Mouse (Mus musculus): ENCODE results near the gene Fbxl15. TPM values are rescaled to one million over a fixed set of nuclear protein-coding genes. Genes with fewer than 3 reads are reported as not detected.

Gene Fbxl15
- total and polyA plus RNA-seq, 2 experiments from 2014 or later = 54.2 to 71.4 TPM

DNA sequence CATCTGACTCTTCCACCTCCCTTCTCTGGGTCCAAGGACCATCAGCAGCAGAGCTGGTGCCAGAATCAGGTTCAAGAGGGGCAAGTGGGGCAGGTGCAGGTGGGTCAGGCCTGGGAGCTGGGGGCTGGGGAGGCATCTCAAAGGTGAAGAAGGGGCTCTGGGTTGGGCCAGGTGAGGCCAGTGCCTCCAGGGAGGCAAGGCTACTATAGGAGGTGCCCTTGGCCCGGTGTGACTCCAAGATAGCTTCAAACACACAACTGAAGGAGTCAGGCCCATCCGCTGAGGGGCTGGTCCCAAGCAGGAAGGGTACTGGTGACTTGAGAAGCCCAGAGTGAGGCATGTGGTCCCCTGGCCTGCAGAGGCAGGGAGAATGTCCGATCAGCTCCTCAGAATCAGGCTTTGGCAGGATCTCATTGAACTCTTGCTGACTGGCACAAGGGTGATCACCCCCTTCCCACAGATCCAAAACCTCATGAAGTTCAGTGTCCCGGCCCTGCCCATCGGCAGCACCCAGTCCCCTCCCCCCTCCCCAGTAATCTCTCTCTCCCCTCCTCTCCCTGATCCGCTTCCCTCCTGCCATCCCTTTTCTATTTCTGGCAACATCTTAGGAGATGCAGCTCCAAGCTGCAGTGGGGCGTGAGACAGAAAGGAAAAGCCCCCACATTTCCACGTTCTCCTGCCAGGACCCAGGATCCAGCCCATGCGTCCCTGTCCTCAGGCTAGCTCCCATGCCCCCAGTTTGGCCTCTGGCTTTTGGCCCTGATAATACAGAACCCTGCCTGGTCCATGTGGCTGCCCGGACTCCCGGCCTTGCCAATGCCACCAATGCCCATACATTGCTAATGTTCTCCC, 5.6 kb upstream of the Fbxl15 start:
- Histone ChIP-seq H3K36me3 (ENCODE audit: insufficient read depth, low read length) (no peaks in the 10 kb centered on the region), H3K27me3 (ENCODE audit: insufficient read depth, low read length) (no peaks in the 10 kb centered on the region), H3K9me3 (ENCODE audit: low read length) (no peaks in the 10 kb centered on the region), H3K4me1 (ENCODE audit: insufficient read depth, low read length) (peaks cover 27% of the 10 kb centered on the region), H3K4me2 (ENCODE audit: low read depth, low read length) (peak overlapping the region; percentile 8; the same call in 1 of the 2 replicates), H3K27ac (peak overlapping the region; percentile 62; the same call in 1 of the 2 replicates), H3K4me3 (ENCODE audit: low read length) (no peak overlapping the region), H3K9ac (replicated peaks; ENCODE audit: low read length) (peak overlapping the region; percentile 9; the same call in 1 of the 2 replicates)
- ATAC-seq (no peak), DNase-seq (ENCODE audit: low spot score) (no peak)
- 43% methylated on average over 11 of the region's 11 CpGs for whole genome bisulfite sequencing
- TF ChIP-seq CTCF (IDR thresholded peaks at IDR 0.05; ENCODE audit: low read depth) = no peak

DNA sequence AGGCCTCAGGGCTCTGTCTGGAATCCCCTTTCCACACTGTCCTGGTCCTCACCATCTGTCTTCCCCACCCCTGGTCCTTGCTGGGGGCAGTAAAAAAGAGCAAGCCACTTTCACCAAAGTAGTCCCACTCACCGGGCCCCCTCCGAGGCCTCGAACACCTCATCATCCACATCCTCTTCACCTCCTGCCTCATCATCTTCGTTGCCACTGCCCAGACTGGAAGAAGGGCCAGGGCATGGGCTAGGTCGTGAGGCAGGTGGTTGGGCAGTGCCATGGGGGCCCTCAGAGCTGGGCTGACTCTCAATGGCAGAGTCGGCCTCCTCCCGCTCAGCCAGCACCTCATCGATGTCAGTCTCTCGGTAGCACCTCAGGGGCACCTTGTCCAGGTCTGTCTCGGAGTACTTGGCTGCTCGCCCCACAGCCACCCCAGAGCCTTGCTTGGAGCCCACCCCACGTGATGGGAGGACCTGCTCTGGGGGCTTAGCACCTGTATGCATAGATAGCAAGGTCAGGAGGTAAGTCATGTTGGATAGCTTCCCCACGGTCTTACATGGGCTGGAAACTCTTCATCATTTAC, 4.9 kb upstream of the Fbxl15 start:
- Histone ChIP-seq H3K4me2 (ENCODE audit: low read depth, low read length) (no peak overlapping the region), H3K9me3 (ENCODE audit: low read length) (no peaks in the 10 kb centered on the region), H3K36me3 (ENCODE audit: insufficient read depth, low read length) (no peaks in the 10 kb centered on the region), H3K27me3 (ENCODE audit: insufficient read depth, low read length) (no peaks in the 10 kb centered on the region), H3K9ac (replicated peaks; ENCODE audit: low read length) (0 out of 2 replicates have a peak overlapping the region, but pooled peaks have one; percentile 9), H3K4me1 (ENCODE audit: insufficient read depth, low read length) (peaks cover 32% of the 10 kb centered on the region), H3K27ac (no peak overlapping the region), H3K4me3 (ENCODE audit: low read length) (no peak overlapping the region)
- WGBS = 76% methylated on average over 13 of the region's 13 CpGs
- no peak for DNase-seq (ENCODE audit: low spot score)
- no peak for ATAC-seq
- no peak for TF ChIP-seq CTCF (IDR thresholded peaks at IDR 0.05; ENCODE audit: low read depth)

DNA sequence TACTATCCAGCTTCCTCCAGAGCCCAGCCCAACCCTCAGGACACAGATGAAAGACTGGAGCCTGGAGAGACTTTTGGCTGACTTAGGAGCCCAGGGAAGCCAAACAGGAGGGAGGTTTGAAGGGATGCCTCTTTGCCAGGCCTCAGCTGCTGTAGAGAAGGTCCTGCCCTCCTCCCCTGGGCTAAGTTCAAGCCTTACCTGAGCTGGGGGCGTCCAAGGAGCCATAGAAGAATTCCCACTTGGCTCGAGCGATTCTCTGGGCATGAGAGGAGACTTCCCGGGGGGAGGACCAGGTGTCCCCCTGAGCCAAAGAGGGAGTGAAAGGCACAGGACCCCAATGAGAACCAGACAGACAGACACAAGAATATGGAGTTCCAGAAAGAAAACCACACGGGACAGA, 4.3 kb upstream of the Fbxl15 start:
- ATAC-seq = no peak
- Histone ChIP-seq H3K27ac (no peak overlapping the region), H3K9ac (replicated peaks; ENCODE audit: low read length) (no peak overlapping the region)

DNA sequence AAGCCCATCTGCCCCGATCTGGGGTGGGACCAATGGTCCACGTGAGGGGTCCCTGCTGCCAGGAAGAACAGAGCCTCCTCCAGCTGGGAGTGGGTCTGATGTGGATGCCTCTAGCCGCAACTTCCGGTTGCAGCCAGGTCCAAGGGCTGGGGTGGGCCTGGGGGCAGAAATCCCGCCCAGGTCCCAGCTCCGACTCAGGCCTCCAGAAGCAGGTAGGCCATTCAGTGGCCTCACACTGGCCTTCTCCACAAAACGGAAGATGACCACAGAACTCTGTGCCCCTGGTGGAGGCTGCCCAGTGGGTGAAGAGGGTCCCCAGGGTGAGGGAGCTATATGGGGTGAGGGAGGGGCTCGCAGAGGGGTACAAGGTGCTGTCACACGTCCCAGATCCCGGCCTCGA, 3.6 kb upstream of the Fbxl15 start:
- Histone ChIP-seq H3K4me3 (ENCODE audit: low read length) (no peak overlapping the region), H3K27me3 (ENCODE audit: insufficient read depth, low read length) (no peaks in the 10 kb centered on the region), H3K4me1 (ENCODE audit: insufficient read depth, low read length) (peaks cover 26% of the 10 kb centered on the region), H3K9ac (replicated peaks; ENCODE audit: low read length) (no peak overlapping the region), H3K36me3 (ENCODE audit: insufficient read depth, low read length) (no peaks in the 10 kb centered on the region), H3K27ac (no peak overlapping the region), H3K9me3 (ENCODE audit: low read length) (no peaks in the 10 kb centered on the region), H3K4me2 (ENCODE audit: low read depth, low read length) (no peak overlapping the region; the same call in 1 of the 2 replicates)
- ATAC-seq = no peak
- TF ChIP-seq CTCF (IDR thresholded peaks at IDR 0.05; ENCODE audit: low read depth) = no peak
- no peak for DNase-seq (ENCODE audit: low spot score)
- WGBS = 86% methylated on average over 11 of the region's 11 CpGs

More for the DNA sequence above, 4.3 kb upstream of the Fbxl15 start:
- Histone ChIP-seq H3K4me3 (ENCODE audit: low read length) (no peak overlapping the region), H3K4me1 (ENCODE audit: insufficient read depth, low read length) (peaks cover 28% of the 10 kb centered on the region), H3K27me3 (ENCODE audit: insufficient read depth, low read length) (no peaks in the 10 kb centered on the region), H3K36me3 (ENCODE audit: insufficient read depth, low read length) (no peaks in the 10 kb centered on the region), H3K4me2 (ENCODE audit: low read depth, low read length) (no peak overlapping the region), H3K9me3 (ENCODE audit: low read length) (no peaks in the 10 kb centered on the region)
- WGBS = 81% methylated on average over 5 of the region's 5 CpGs
- no peak for DNase-seq (ENCODE audit: low spot score)
- no peak for TF ChIP-seq CTCF (IDR thresholded peaks at IDR 0.05; ENCODE audit: low read depth)

DNA sequence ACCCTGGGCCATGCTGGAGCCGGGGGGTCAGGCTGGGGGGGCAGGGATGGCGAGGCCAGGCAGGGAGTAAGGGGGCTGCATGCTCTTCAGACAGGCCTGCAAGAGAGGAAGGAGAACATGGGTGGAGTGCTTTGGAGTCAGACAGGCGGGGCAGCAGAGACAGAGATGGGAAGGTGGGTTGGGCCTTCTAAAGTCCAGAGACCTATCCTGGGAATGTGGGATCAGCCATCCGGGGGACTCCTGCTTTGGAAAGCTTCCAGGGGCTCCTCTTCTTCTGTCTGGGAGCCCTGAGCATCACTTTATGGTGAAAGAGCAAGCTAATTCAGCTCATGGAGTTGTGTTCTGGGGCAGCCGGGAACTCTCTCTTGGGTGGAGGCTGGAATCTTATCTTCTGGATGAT, 3.1 kb upstream of the Fbxl15 start:
- TF ChIP-seq CTCF (IDR thresholded peaks at IDR 0.05; ENCODE audit: low read depth) = no peak
- Histone ChIP-seq H3K4me1 (ENCODE audit: insufficient read depth, low read length) (peaks cover 26% of the 10 kb centered on the region), H3K27me3 (ENCODE audit: insufficient read depth, low read length) (no peaks in the 10 kb centered on the region), H3K36me3 (ENCODE audit: insufficient read depth, low read length) (no peaks in the 10 kb centered on the region), H3K27ac (no peak overlapping the region), H3K4me2 (ENCODE audit: low read depth, low read length) (peak overlapping the region; percentile 91), H3K9ac (replicated peaks; ENCODE audit: low read length) (no peak overlapping the region), H3K9me3 (ENCODE audit: low read length) (no peaks in the 10 kb centered on the region), H3K4me3 (ENCODE audit: low read length) (peak overlapping the region; percentile 59; the same call in 1 of the 2 replicates)
- ATAC-seq (no peak), DNase-seq (ENCODE audit: low spot score) (no peak)
- WGBS = 77% methylated on average over 5 of the region's 5 CpGs

DNA sequence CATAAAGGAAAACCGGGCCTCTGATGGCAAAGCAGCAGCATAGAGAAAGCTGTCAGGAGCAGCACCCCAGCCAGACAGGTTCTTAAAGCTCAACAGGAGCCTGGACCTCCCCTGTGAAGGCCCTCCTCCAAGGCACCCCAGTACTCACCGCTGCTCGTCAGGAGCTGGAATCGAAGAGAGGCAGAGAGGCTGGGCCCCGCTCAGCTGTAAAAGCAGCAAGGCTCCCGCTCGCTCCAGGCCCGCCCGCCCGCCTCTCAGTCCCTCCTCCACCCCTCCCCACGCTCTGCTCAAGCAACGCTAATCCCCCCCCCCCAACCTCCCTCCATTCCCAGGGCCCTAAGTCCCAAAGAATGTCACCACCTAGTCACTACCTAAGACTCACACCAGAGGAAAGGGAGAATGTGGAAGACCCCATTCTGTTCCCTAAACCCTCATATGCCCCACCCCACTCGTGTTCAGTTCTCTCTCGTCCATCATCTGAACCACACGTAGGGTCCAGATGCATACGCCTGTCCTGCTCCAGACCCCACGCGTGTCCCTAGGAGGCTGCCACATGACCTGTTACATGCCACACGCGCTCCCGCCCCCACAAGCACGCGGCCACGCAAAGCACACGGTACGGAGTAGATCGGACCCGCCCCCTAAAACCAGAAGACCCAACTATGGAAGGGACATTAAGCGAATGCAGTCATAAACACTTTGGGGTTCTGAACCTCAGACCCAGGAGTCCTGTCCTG, 1.8 kb upstream of the Fbxl15 start:
- no peaks in the 10 kb centered on the region for H3K9me3 ChIP-seq (ENCODE audit: low read length)
- WGBS = 4% methylated on average over 28 of the region's 29 CpGs
- peak overlapping the region; percentile 91 for H3K4me2 ChIP-seq (ENCODE audit: low read depth, low read length)
- 0 out of 2 replicates have a peak, but pooled peaks have one; percentile 15 for ATAC-seq
- peak overlapping the region; percentile 59 for H3K9ac ChIP-seq (replicated peaks; ENCODE audit: low read length)
- peaks cover 22% of the 10 kb centered on the region for H3K4me1 ChIP-seq (ENCODE audit: insufficient read depth, low read length)
- H3K27ac ChIP-seq = peak overlapping the region; percentile 95
- peaks cover 6% of the 10 kb centered on the region; the same call in 1 of the 2 replicates for H3K36me3 ChIP-seq (ENCODE audit: insufficient read depth, low read length)
- no peaks in the 10 kb centered on the region for H3K27me3 ChIP-seq (ENCODE audit: insufficient read depth, low read length)
- peak; percentile 66 for DNase-seq (ENCODE audit: low spot score)
- H3K4me3 ChIP-seq (ENCODE audit: low read length) = peak overlapping the region; percentile 59
- no peak for TF ChIP-seq CTCF (IDR thresholded peaks at IDR 0.05; ENCODE audit: low read depth)

All from hindbrain, postnatal 0 days (tissue).